Mouse (Mus musculus) liver, embryonic 14.5 days (tissue): ENCODE results near the gene Rsf1.

ENCODE experiments used
- CTCF ChIP-seq: IDR thresholded peaks from 2 replicates; pipeline ENCODE4 v1.5.1; 2016; ENCODE audit warnings: antibody characterized with exemption, low read depth, control low read depth
- EP300 ChIP-seq: IDR thresholded peaks from 2 replicates; pipeline ENCODE4 v1.6.1; 2016; ENCODE audit warnings: antibody characterized with exemption, low read depth

DNA sequence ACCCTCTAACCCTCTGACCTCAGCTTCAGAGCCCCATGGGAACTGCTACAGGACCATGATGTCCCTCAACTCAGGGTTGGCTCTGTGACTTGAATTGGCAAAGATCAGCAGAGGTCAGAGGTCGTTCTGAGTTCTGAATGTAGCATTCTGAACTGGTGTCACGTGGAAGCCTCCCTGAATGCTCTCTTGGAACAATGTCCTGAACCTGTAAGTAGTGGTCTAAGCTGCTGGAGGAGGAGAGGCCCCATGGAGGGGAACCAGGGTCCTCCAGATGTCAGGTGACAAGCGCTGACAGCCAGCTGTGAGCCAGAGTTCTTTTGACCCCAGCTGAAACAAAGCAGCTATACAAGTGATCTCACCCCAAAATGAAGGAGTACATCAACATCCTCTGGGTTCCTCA is 150.7 kb downstream of the Rsf1 start:
- no peak for TF ChIP-seq EP300
- no peak for TF ChIP-seq CTCF
